Mouse (Mus musculus) intestine, postnatal 0 days (tissue): Measurements from ENCODE around the gene Mdm2. TPM values are rescaled to one million over a fixed set of nuclear protein-coding genes. Genes with fewer than 3 reads are reported as not detected.

ENCODE experiments used
- ATAC-seq: fragments of 200-750 bp; cut with Nextera tagmentation; 2 replicates; pipeline ENCODE4 v1.8.0; 2017; ENCODE audit warnings: mild to moderate bottlenecking, moderate TSS enrichment, moderate library complexity
- H3K27ac ChIP-seq: fragments of 300-500 bp; sonication (generic); 2 replicates; pipeline ENCODE4 v1.5.1; 2014; ENCODE audit warnings: mild to moderate bottlenecking, low read depth, low read length, moderate library complexity
- H3K27me3 ChIP-seq: fragments of 300-500 bp; sonication (generic); replicated peaks from 2 replicates; pipeline ENCODE4 v1.6.1; 2014; ENCODE audit warnings: low read length, mixed read lengths; ENCODE audit not compliant: control insufficient read depth, insufficient read depth
- H3K36me3 ChIP-seq: fragments of 300-500 bp; sonication (generic); 2 replicates; pipeline ENCODE4 v1.6.1; 2014; ENCODE audit warnings: mild to moderate bottlenecking, moderate library complexity; ENCODE audit not compliant: control insufficient read depth, insufficient read depth
- H3K4me1 ChIP-seq: fragments of 300-500 bp; sonication (generic); replicated peaks from 2 replicates; pipeline ENCODE4 v1.6.1; 2014; ENCODE audit warnings: antibody characterized with exemption, low read length, mixed read lengths; ENCODE audit not compliant: control insufficient read depth, insufficient read depth
- H3K4me2 ChIP-seq: fragments of 300-500 bp; sonication (generic); replicated peaks from 2 replicates; pipeline ENCODE4 v1.6.1; 2014; ENCODE audit warnings: low read depth, mild to moderate bottlenecking, moderate library complexity
- H3K4me3 ChIP-seq: fragments of 300-500 bp; sonication (generic); 2 replicates; pipeline ENCODE4 v1.5.1; 2014; ENCODE audit warnings: low read depth, low read length
- H3K9ac ChIP-seq: fragments of 300-500 bp; sonication (generic); 2 replicates; pipeline ENCODE4 v1.6.1; 2014; ENCODE audit warnings: mild to moderate bottlenecking, low read depth, low read length
- H3K9me3 ChIP-seq: fragments of 300-500 bp; sonication (generic); 2 replicates; pipeline ENCODE4 v1.6.1; 2016; ENCODE audit warnings: mixed run types; ENCODE audit not compliant: control insufficient read depth
- CTCF ChIP-seq: sonication (generic); IDR thresholded peaks from 2 replicates; pipeline ENCODE4 v1.5.1; 2016; ENCODE audit warnings: low read depth, mild to moderate bottlenecking, control low read depth, antibody characterized with exemption, moderate library complexity
- WGBS: fragments of 180-500 bp; shearing (Covaris S2); extraction: QIAGEN DNeasy Blood & Tissue Kit; methylation state at CpG from one replicate; pipeline ENCODE4 v1.1.7; 2014; 5-methylcytosine and 5-hydroxymethylcytosine counted together
- polyA plus RNA-seq: library from polyadenylated mRNA; unstranded; fragments of >200 nt; fragmentation: Nextera tagmentation; extraction: Ambion mirVana; gene quantifications from 2 replicates; pipeline ENCODE4 v1.2.1, GENCODE M21; 2015

Gene Mdm2
- polyA plus RNA-seq, 1 experiment from 2014 or later, result 16.5 TPM

GRCm38 (mm10) chr10:117655460-117655859 is 55.1 kb downstream of the Mdm2 start:
- no peaks in the 10 kb centered on the region for H3K9me3 ChIP-seq
- 71% methylated on average over 9 of the region's 9 CpGs for WGBS
- H3K4me1 ChIP-seq, result no peaks in the 10 kb centered on the region; the same call in 1 of the 2 replicates
- no peak overlapping the region for H3K4me2 ChIP-seq
- no peaks in the 10 kb centered on the region for H3K27me3 ChIP-seq
- no peak overlapping the region for H3K9ac ChIP-seq
- ATAC-seq, result no peak
- no peak for TF ChIP-seq CTCF
- no peak overlapping the region for H3K27ac ChIP-seq
- no peaks in the 10 kb centered on the region for H3K36me3 ChIP-seq
- H3K4me3 ChIP-seq, result no peak overlapping the region

GRCm38 (mm10) chr10:117654576-117655123 is 55.9 kb downstream of the Mdm2 start:
- Histone ChIP-seq H3K27me3 (no peaks in the 10 kb centered on the region), H3K4me1 (no peaks in the 10 kb centered on the region; the same call in 1 of the 2 replicates), H3K4me2 (no peak overlapping the region), H3K9ac (no peak overlapping the region), H3K27ac (no peak overlapping the region), H3K9me3 (no peaks in the 10 kb centered on the region), H3K4me3 (no peak overlapping the region), H3K36me3 (no peaks in the 10 kb centered on the region)
- ATAC-seq, result no peak
- no peak for TF ChIP-seq CTCF
- 56% methylated on average over 3 of the region's 3 CpGs for WGBS

- no peak overlapping the region for H3K9ac ChIP-seq
- H3K9me3 ChIP-seq, result no peaks in the 10 kb centered on the region
- no peak for TF ChIP-seq CTCF
- H3K4me1 ChIP-seq, result no peaks in the 10 kb centered on the region; the same call in 1 of the 2 replicates
- H3K27ac ChIP-seq, result no peak overlapping the region
- H3K27me3 ChIP-seq, result no peaks in the 10 kb centered on the region
- no peak overlapping the region for H3K4me2 ChIP-seq
- no peaks in the 10 kb centered on the region for H3K36me3 ChIP-seq
- no peak overlapping the region for H3K4me3 ChIP-seq
- 96% methylated on average over 7 of the region's 7 CpGs for WGBS
- ATAC-seq, result no peak
Measured at GRCm38 (mm10) chr10:117653779-117654173, 56.8 kb downstream of the Mdm2 start.

GRCm38 (mm10) chr10:117652930-117653778 is 57.4 kb downstream of the Mdm2 start:
- WGBS, result 81% methylated on average over 8 of the region's 8 CpGs
- ATAC-seq, result no peak
- H3K9me3 ChIP-seq, result no peaks in the 10 kb centered on the region
- H3K4me1 ChIP-seq, result no peaks in the 10 kb centered on the region; the same call in 1 of the 2 replicates
- H3K36me3 ChIP-seq, result no peaks in the 10 kb centered on the region
- no peak overlapping the region for H3K4me3 ChIP-seq
- no peak overlapping the region for H3K4me2 ChIP-seq
- no peak for TF ChIP-seq CTCF
- no peak overlapping the region for H3K9ac ChIP-seq
- no peak overlapping the region for H3K27ac ChIP-seq
- H3K27me3 ChIP-seq, result no peaks in the 10 kb centered on the region

GRCm38 (mm10) chr10:117652378-117652774 is 58.2 kb downstream of the Mdm2 start:
- WGBS, result 85% methylated on average over 4 of the region's 4 CpGs
- Histone ChIP-seq H3K4me2 (no peak overlapping the region), H3K27ac (no peak overlapping the region), H3K27me3 (no peaks in the 10 kb centered on the region), H3K4me3 (no peak overlapping the region), H3K9me3 (no peaks in the 10 kb centered on the region), H3K4me1 (no peaks in the 10 kb centered on the region; the same call in 1 of the 2 replicates), H3K36me3 (no peaks in the 10 kb centered on the region), H3K9ac (no peak overlapping the region)
- no peak for ATAC-seq
- no peak for TF ChIP-seq CTCF

- H3K4me3 ChIP-seq, result no peak overlapping the region
- no peak overlapping the region for H3K9ac ChIP-seq
- H3K36me3 ChIP-seq, result no peaks in the 10 kb centered on the region
- no peak overlapping the region for H3K4me2 ChIP-seq
- TF ChIP-seq CTCF, result no peak
- no peaks in the 10 kb centered on the region; the same call in 1 of the 2 replicates for H3K4me1 ChIP-seq
- H3K9me3 ChIP-seq, result no peaks in the 10 kb centered on the region
- H3K27me3 ChIP-seq, result no peaks in the 10 kb centered on the region
- 72% methylated on average over 10 of the region's 10 CpGs for WGBS
- no peak for ATAC-seq
- no peak overlapping the region for H3K27ac ChIP-seq
Measured at GRCm38 (mm10) chr10:117651587-117652377, 58.8 kb downstream of the Mdm2 start.
